Mouse (Mus musculus) right cerebral cortex, postnatal 25 days (tissue): ENCODE results near the gene Mical2.

ENCODE experiments used
- DNase-seq: peaks from one replicate; pipeline ENCODE4 v3.0.0; 2022

Mical2 gene

GRCm38 (mm10) chr7:112244071-112244470, 18.4 kb downstream of the Mical2 start:
- DNase-seq = no peak

- DNase-seq = no peak
Measured at GRCm38 (mm10) chr7:112244683-112245082, 19.0 kb downstream of the Mical2 start.

DNA sequence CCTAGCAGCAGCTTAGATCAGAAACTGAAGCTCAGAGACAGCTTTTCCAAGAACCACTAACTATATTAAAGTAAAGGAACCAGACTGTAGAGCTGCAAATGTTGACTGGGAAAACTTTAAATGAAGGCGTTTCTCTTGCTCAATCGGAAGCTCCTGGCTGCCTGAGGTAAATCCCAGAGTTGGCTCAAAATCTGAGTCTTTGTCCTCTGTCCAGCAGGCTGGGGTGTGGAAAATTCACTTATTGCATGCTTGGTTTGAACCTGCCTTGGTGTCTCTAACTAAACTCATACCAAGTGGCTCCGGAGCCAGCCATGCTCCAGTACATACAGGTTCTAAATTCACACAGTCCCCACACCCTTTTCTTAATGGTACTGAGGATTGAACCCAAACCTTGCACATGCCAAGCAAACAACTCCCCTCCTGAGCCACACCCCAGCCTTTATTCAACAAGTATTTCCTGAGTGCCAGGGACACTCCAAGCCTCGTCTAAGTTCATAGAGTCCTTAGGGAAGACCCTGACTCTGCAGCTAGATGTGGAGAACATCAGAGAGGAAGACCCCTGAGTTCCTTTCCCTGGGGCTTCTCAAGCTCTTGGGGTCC, 20.3 kb downstream of the Mical2 start:
- no peak for DNase-seq

DNA sequence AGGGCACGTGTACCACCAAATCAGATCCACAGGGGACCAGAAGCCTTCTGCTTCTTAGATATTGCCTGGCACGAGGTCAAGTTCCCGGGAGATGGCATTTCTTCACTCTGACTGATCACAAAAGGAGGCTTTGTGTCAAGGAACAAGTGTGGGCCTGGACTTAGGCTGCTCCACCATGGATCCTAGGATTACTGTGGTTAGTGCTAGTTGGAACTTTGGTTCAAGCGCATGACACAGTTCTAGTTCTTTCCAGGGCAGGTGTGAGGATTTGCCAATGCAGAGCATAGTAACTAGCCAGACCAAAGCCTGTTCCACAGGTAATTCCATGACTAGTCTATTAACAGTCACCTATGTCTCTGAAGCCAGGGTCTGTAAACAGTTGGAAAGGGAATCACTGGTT, 20.8 kb downstream of the Mical2 start:
- DNase-seq = no peak

DNA sequence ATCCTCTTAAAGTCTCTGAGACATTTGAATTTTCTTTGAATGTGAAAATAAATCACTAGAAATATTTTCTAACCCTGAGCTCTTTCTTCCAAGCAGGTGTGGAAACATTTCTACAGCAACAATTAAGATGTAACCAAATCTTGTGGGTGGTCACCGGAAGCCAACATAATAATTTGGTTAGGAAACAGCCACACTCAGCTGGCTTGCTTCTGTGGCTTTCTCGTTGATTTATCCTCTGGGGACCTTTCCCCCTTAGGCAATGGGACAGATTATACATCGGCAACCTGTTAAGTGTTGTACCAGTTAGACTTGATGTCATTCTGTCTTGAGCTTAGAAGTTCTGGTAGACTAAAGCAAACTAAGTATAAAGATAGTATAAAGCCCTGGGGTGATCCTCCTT, 22.2 kb downstream of the Mical2 start:
- DNase-seq = no peak

GRCm38 (mm10) chr7:112249476-112249875, 23.8 kb downstream of the Mical2 start:
- DNase-seq = no peak

DNA sequence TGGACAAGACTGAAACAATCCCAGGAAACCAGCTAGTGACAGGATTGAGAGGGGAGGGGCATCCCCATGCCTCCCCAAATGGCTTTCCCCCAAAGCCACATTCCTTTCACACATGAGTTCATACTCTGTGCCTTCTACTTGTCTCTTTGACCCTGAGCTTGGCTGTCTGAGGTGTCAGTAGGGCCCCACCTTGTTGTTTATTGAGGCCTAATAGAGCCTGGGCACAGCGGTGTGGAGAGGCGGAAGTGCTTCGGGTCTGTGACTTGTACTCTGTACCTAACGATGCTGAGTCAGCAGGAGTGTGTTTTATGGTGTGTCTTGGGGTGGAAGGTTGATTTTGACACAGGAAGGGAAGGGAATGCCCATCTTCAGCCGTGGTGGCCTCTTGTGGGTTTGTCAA, 26.4 kb downstream of the Mical2 start:
- DNase-seq = no peak

GRCm38 (mm10) chr7:112254233-112254632, 28.6 kb downstream of the Mical2 start:
- DNase-seq = no peak

- DNase-seq = no peak
Measured at GRCm38 (mm10) chr7:112255248-112255866, 29.7 kb downstream of the Mical2 start.

DNA sequence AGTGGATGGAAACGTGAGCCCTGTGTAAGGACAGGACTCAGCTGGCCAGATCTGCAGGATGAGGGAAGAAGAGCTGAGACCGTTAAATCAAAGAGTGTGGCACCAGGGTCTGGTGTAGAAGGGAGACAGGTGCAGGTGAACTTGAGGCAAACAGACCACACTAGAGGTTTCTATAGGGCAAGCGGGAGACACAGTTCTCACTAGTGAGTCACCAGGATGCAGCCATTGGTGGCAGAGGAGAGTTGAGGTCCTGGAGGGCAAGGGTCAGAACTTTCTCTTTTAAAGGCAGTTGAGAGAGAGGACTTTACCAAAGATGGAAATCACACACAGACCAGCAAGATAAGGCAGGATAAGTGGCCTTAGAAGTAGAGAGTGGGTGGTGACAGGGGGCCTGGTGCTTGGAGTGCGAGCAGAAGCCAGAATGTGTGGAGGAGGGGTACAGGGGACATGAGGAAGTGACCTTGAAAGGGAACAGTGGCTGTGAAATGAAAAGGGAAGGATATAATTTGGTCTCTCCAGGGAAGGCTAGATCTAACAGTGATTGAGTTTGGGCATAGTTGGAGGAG, 32.8 kb downstream of the Mical2 start:
- no peak for DNase-seq

- DNase-seq = no peak
Measured at GRCm38 (mm10) chr7:112259286-112259685, 33.6 kb downstream of the Mical2 start.

DNA sequence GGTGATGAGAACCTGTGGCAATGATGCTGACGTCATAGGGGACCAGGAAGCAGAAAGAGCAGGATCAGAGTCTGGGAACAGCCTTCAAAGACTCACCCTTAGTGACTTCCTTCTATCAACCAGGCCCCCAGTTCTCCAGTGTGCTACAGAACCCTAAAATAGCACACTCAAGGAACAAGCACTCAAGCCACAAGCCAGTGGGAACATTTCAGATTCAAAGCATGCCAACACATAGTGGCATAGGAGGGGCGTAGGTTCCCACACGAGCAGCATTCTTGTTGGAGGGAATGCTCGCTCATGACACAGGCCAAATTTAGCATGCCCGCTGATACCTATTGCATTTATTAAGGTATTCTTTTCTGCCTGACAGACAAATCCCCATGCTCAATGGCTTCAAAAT, 35.5 kb downstream of the Mical2 start:
- no peak for DNase-seq

- DNase-seq = no peak
Measured at GRCm38 (mm10) chr7:112267266-112267665, 41.6 kb downstream of the Mical2 start.

- DNase-seq = no peak
Measured at GRCm38 (mm10) chr7:112268761-112269425, 43.2 kb downstream of the Mical2 start.

DNA sequence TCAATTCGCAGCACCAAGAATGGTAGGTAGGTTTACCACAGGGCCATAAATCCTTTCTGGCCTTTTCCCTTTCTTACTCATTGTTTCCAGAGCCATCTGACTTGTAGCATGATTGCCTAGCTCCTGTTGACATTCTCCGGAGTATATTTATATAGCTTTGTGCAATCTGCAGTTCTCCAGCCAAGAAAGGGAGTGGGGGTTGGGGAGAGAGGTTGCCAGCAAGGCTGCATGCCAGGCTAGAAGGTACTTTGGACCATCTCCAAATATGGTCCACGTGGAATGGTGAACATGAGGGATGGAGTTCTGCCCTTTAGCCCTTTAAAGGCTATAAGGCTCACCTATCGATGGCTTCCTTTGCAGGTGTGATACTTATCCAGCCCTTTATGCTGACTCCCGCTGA, 45.2 kb downstream of the Mical2 start:
- no peak for DNase-seq

DNA sequence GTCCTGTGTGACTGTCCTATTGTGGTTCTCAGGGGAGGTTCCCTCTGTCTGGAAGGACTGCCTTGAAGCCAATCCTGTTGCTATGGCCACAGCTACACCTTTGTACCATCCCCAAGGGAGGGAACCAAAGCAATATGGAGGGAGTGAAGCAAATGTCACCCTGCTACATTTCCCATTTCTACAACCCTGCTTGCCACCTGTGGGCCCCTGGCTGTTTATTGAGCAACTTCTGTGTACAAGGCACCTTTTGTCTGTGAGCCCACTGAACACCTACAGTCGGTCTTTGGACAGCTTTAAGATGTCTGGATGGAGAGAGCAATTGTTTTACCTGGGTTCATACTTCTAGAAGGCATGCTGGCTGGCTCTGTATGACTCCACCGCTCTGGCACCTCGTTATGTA, 46.0 kb downstream of the Mical2 start:
- DNase-seq = no peak

DNA sequence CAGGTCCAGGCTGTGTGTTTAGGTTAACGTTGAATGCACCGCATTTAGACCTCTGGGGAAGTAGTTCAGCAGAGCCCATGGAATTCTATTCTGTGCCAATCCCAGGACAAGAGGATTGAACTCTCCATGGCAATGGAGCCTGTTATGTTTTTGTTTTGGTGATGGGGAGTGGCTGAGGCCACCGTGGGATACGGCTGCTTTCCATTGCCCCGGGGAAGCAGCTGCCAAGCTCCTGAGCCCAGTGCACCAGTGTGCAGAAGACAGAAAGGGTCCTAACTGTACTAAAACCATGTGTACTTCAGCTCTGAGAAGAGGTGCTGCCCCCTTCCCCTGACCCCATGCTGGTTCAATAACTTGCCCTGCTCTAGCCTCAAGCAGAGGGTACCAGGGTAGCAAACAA, 47.0 kb downstream of the Mical2 start:
- no peak for DNase-seq

GRCm38 (mm10) chr7:112273451-112273850, 47.8 kb downstream of the Mical2 start:
- no peak for DNase-seq

- DNase-seq = no peak
Measured at GRCm38 (mm10) chr7:112274611-112275010, 49.0 kb downstream of the Mical2 start.

DNA sequence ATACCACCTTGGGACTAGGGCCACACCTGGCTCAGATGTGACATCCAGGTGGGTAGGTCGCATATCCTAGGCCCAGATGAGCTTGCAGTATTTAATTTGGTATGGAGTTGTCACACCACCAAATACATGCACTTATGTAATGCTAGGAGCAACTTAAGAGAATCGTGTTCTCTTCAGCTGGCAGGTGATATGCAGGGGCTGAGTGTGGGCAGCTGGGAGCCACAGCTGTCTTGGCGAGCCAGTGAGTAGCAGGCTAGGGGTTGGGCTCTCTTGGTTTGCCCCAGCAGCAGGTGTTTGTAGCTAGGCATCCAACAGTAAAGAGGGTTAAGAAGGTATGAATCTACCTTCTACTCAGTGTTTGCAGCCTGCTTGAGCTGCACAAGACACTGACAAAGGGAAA, 49.4 kb downstream of the Mical2 start:
- DNase-seq = no peak

DNA sequence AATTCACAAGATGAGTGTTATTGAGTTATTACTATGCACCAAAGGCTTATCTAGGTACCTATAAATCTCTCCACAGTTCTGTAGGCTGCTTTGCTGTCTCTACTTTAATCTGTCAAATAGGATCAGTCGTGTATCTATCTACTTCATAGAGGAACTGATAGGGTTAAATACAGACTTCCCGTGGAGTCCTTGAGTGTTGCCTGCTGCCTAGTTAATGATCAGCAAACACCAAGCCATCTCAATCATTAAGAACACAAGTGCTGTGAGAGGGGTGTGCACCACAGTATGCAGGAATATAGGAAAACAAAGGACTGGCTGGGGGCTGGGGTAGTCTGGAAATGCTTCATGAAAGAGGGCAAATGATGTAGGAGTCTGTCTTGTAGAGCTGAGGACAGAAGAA, 50.2 kb downstream of the Mical2 start:
- DNase-seq = no peak

DNA sequence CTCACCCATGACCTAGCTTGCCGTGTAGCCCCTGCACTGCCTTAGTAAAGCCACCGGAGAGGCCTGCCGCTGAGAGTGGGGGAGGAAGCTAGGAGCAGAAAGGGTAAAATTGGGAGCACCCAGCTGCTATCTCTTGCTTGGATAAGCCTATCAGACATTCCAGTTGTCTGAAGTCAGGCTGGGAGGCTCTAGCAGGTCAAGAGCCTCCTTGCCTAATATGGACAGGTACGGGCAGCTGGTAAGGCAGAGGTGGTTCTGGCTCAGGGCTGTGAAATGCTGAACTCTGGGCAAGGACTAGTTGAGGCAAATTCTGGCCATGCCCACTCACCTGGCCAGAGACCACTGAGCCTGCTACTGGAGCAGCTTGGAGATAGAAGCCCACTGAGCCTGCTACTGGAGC, 51.2 kb downstream of the Mical2 start:
- no peak for DNase-seq

GRCm38 (mm10) chr7:112278648-112279047, 53.0 kb downstream of the Mical2 start:
- no peak for DNase-seq

- DNase-seq = no peak
Measured at GRCm38 (mm10) chr7:112280474-112280873, 54.8 kb downstream of the Mical2 start.
